Mouse (Mus musculus) erythroblast, embryonic 14.5 days (primary cell): Measurements from ENCODE around the gene Eif4g1.

Experiments used
- GATA1 ChIP-seq: IDR thresholded peaks from 2 replicates; pipeline ENCODE4 v1.6.1; 2012; ENCODE audit warnings: low read length, inconsistent platforms, mixed read lengths
- TAL1 ChIP-seq: IDR thresholded peaks from 3 replicates; pipeline ENCODE4 v1.6.1; 2012; ENCODE audit warnings: low read length, inconsistent platforms, mixed read lengths

- TF ChIP-seq TAL1 (no peak), GATA1 (no peak)
These were observed 55.1 kb downstream of the Eif4g1 start for GRCm38 (mm10) chr16:20723247-20723646.
